10 mouse cellular contexts compared by ENCODE assay signal in genomic region chr16:50036296-50036734, GRCm38 (mm10).
DNase-seq lines count a peak whose midpoint lies in the region; ATAC-seq lines count a peak whose summit lies in the region.
"Had no signal": no experiment of that assay in that cellular context is flagged by ENCODE, and none has a peak within 500 bp of the region (broad histone marks: within the 10 kb centered on the region; RNA-seq: fewer than 3 reads in every experiment).

No protein-coding gene starts in this region.

- H3K4me2 ChIP-seq in kidney, embryonic 14.5 days (replicated peaks; ENCODE audit: low read depth, low read length), result no peak overlapping the region
- no peak overlapping the region; the same call in 1 of the 2 replicates for H3K4me2 ChIP-seq in midbrain, embryonic 13.5 days (replicated peaks)
- H3K4me2 ChIP-seq: heart, embryonic 12.5 days had no signal

- WGBS in kidney, embryonic 14.5 days, result 56% methylated on average over 5 of the region's 5 CpGs
- 22% methylated on average over 5 of the region's 5 CpGs for WGBS in midbrain, embryonic 13.5 days

- H3K4me1 ChIP-seq in kidney, embryonic 14.5 days (ENCODE audit: control insufficient read depth, insufficient read depth, low read length), result no peaks in the 10 kb centered on the region
- H3K4me1 ChIP-seq in midbrain, embryonic 13.5 days (replicated peaks), result peaks cover 8% of the 10 kb centered on the region
- H3K4me1 ChIP-seq: heart, embryonic 12.5 days had no signal

- no peaks in the 10 kb centered on the region for H3K36me3 ChIP-seq in kidney, embryonic 14.5 days (ENCODE audit: control insufficient read depth, insufficient read depth, low read length)
- no peaks in the 10 kb centered on the region for H3K36me3 ChIP-seq in midbrain, embryonic 13.5 days
- H3K36me3 ChIP-seq: heart, embryonic 12.5 days; limb, embryonic 10.5 days had no signal

- H3K4me3 ChIP-seq in kidney, embryonic 14.5 days (ENCODE audit: low read length), result no peak overlapping the region
- no peak overlapping the region for H3K4me3 ChIP-seq in midbrain, embryonic 13.5 days (replicated peaks)
- H3K4me3 ChIP-seq: heart, embryonic 12.5 days; limb, embryonic 10.5 days had no signal

- peak; percentile 37 for DNase-seq in adrenal gland, postnatal 14 days
- DNase-seq in adrenal gland, adult 18-20 months (ENCODE audit: low spot score in 2 of 2), result no peak
- DNase-seq in kidney, postnatal 4 days, result peak; percentile 9 to 14
- peak; percentile 45 for DNase-seq in cerebellum, adult 11-12 months
- no peak for DNase-seq in gastrocnemius, postnatal 10 days
- no peak for DNase-seq in c-Kit-positive CD71-positive TER-119-positive erythroid progenitor cells, embryonic 14.5 days (ENCODE audit: low spot score)

- H3K9ac ChIP-seq in kidney, embryonic 14.5 days (ENCODE audit: low read depth, low read length), result no peak overlapping the region
- H3K9ac ChIP-seq in midbrain, embryonic 13.5 days (replicated peaks), result no peak overlapping the region
- H3K9ac ChIP-seq: heart, embryonic 12.5 days had no signal

- H3K27ac ChIP-seq in kidney, embryonic 14.5 days (ENCODE audit: low read depth, low read length), result no peak overlapping the region
- no peak overlapping the region for H3K27ac ChIP-seq in midbrain, embryonic 13.5 days
- H3K27ac ChIP-seq: limb, embryonic 10.5 days had no signal

- ATAC-seq in kidney, embryonic 14.5 days (ENCODE audit: low FRiP score, low TSS enrichment), result no peak
- peak; percentile 75 for ATAC-seq in midbrain, embryonic 13.5 days

- H3K9me3 ChIP-seq in kidney, embryonic 14.5 days (ENCODE audit: control insufficient read depth, low read length), result no peaks in the 10 kb centered on the region
- H3K9me3 ChIP-seq in midbrain, embryonic 13.5 days, result no peaks in the 10 kb centered on the region
- H3K9me3 ChIP-seq: limb, embryonic 10.5 days had no signal

- H3K27me3 ChIP-seq in kidney, embryonic 14.5 days (ENCODE audit: control insufficient read depth, insufficient read depth, low read length), result no peaks in the 10 kb centered on the region
- H3K27me3 ChIP-seq in midbrain, embryonic 13.5 days, result no peaks in the 10 kb centered on the region

Comparison
In these comparisons a context has a peak if more than half of its experiments do, and no peak if none do; other contexts are left out.
1. DNase-seq: peak in adrenal gland, postnatal 14 days (single experiment), kidney, postnatal 4 days (2 of 2) and cerebellum, adult 11-12 months (single experiment); none in adrenal gland, adult 18-20 months (0 of 2), gastrocnemius, postnatal 10 days (single experiment) and c-Kit-positive CD71-positive TER-119-positive erythroid progenitor cells, embryonic 14.5 days (single experiment).